Mouse (Mus musculus) embryonic fibroblast, embryonic 13.5 days (primary cell): ENCODE results near the gene Kcnn3. TPM values are rescaled to one million over a fixed set of nuclear protein-coding genes. Genes with fewer than 3 reads are reported as not detected.

Experiments used
- H3K27ac ChIP-seq: 2 replicates; pipeline ENCODE4 v1.5.1; 2012; ENCODE audit warnings: low read length, control low read depth, inconsistent platforms; ENCODE audit not compliant: insufficient read depth
- H3K4me1 ChIP-seq: 2 replicates; pipeline ENCODE4 v1.6.1; 2011; ENCODE audit warnings: low read length; ENCODE audit not compliant: control insufficient read depth, insufficient read depth
- H3K4me3 ChIP-seq: 2 replicates; pipeline ENCODE4 v1.5.1; 2011; ENCODE audit warnings: mild to moderate bottlenecking, control low read depth, low read length; ENCODE audit not compliant: insufficient read depth
- CTCF ChIP-seq: IDR thresholded peaks from 2 replicates; pipeline ENCODE4 v1.5.1; 2011; ENCODE audit warnings: mild to moderate bottlenecking, control low read depth, low read length, moderate library complexity, borderline replicate concordance; ENCODE audit not compliant: insufficient read depth
- POLR2A ChIP-seq: IDR thresholded peaks from 2 replicates; pipeline ENCODE4 v1.6.1; 2011; ENCODE audit warnings: low read depth, mild to moderate bottlenecking, control low read depth, low read length, moderate library complexity
- polyA plus RNA-seq: library from polyadenylated mRNA; stranded (reverse); fragments of >200 nt; gene quantifications from 2 replicates; pipeline ENCODE4 v1.2.4, GENCODE M21; 2011; ENCODE audit warnings: low read depth; ENCODE audit not compliant: missing spikeins, insufficient read length

The Kcnn3 gene
- polyA plus RNA-seq, 1 experiment, result 1.6 TPM

- Histone ChIP-seq H3K27ac (no peak overlapping the region), H3K4me3 (no peak overlapping the region)
Observed at GRCm38 (mm10) chr3:89605235-89605634, 85.3 kb downstream of the Kcnn3 start.

GRCm38 (mm10) chr3:89607327-89607726 lies 87.4 kb downstream of the Kcnn3 start:
- no peak for TF ChIP-seq POLR2A
- TF ChIP-seq CTCF, result no peak
- Histone ChIP-seq H3K27ac (no peak overlapping the region), H3K4me1 (no peaks in the 10 kb centered on the region), H3K4me3 (no peak overlapping the region)

More at GRCm38 (mm10) chr3:89605235-89605634, 85.3 kb downstream of the Kcnn3 start:
- no peaks in the 10 kb centered on the region for H3K4me1 ChIP-seq
- no peak for TF ChIP-seq CTCF
- TF ChIP-seq POLR2A, result no peak

- Histone ChIP-seq H3K4me3 (no peak overlapping the region), H3K4me1 (0 out of 2 replicates have a peak, but pooled peaks cover 2% of the 10 kb centered on the region), H3K27ac (no peak overlapping the region)
- TF ChIP-seq POLR2A (no peak), CTCF (no peak)
Observed at GRCm38 (mm10) chr3:89612048-89612447, 92.1 kb downstream of the Kcnn3 start.

GRCm38 (mm10) chr3:89613526-89614523 lies 93.9 kb downstream of the Kcnn3 start:
- H3K4me3 ChIP-seq, result no peak overlapping the region
- no peak overlapping the region for H3K27ac ChIP-seq
- H3K4me1 ChIP-seq, result 0 out of 2 replicates have a peak, but pooled peaks cover 2% of the 10 kb centered on the region
- TF ChIP-seq CTCF (no peak), POLR2A (no peak)

GRCm38 (mm10) chr3:89616861-89617260 lies 96.9 kb downstream of the Kcnn3 start:
- no peak overlapping the region for H3K4me3 ChIP-seq
- H3K27ac ChIP-seq, result no peak overlapping the region
- TF ChIP-seq POLR2A (no peak), CTCF (no peak)
- H3K4me1 ChIP-seq, result 0 out of 2 replicates have a peak, but pooled peaks cover 2% of the 10 kb centered on the region

GRCm38 (mm10) chr3:89617360-89617759 lies 97.4 kb downstream of the Kcnn3 start:
- H3K4me1 ChIP-seq, result 0 out of 2 replicates have a peak, but pooled peaks cover 2% of the 10 kb centered on the region
- no peak overlapping the region for H3K27ac ChIP-seq
- TF ChIP-seq POLR2A (no peak), CTCF (no peak)
- no peak overlapping the region for H3K4me3 ChIP-seq

GRCm38 (mm10) chr3:89622825-89623224 lies 102.9 kb downstream of the Kcnn3 start:
- peaks cover 5% of the 10 kb centered on the region for H3K4me1 ChIP-seq
- H3K4me3 ChIP-seq, result no peak overlapping the region
- no peak for TF ChIP-seq POLR2A
- no peak for TF ChIP-seq CTCF
- H3K27ac ChIP-seq, result no peak overlapping the region

GRCm38 (mm10) chr3:89623531-89623930 lies 103.6 kb downstream of the Kcnn3 start:
- Histone ChIP-seq H3K27ac (no peak overlapping the region), H3K4me1 (peaks cover 5% of the 10 kb centered on the region), H3K4me3 (no peak overlapping the region)
- TF ChIP-seq POLR2A (no peak), CTCF (no peak)

GRCm38 (mm10) chr3:89624001-89624400 lies 104.0 kb downstream of the Kcnn3 start:
- Histone ChIP-seq H3K27ac (no peak overlapping the region), H3K4me3 (no peak overlapping the region), H3K4me1 (peaks cover 5% of the 10 kb centered on the region)
- TF ChIP-seq CTCF (no peak), POLR2A (no peak)
